Mouse (Mus musculus): ENCODE measurements around the gene Polr2f. TPM values are rescaled to one million over a fixed set of nuclear protein-coding genes. Genes with fewer than 3 reads are reported as not detected.

The Polr2f gene
- polyA plus RNA-seq, 1 experiment from 2014 or later = 248 TPM

DNA sequence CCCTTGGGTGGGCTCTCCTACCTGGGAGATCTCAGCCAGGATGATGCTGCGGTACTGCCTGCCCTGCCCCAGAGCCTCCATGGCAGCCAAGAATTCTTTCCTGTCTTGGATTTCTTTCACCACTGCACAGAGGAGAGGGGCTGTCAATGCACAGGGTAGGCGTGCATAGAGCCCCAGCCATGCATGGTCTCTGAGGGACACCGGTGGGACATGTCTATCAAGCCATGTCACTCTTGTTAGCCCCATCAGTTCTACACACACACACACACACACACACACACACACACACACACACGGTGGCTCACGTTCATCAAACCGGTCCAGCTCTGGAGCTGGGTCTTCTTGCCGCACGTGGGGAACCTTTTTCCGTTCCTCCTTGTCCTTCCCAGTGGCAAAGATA lies 5.5 kb upstream of the Polr2f start:
- 81% methylated on average over 9 of the region's 9 CpGs for WGBS
- Histone ChIP-seq H3K27ac (replicated peaks) (0 out of 2 replicates have a peak overlapping the region, but pooled peaks have one; percentile 13), H3K4me3 (replicated peaks) (no peak overlapping the region), H3K4me2 (no peak overlapping the region), H3K36me3 (peaks cover 39% of the 10 kb centered on the region), H3K4me1 (peaks cover 10% of the 10 kb centered on the region), H3K27me3 (replicated peaks) (no peaks in the 10 kb centered on the region), H3K9ac (replicated peaks) (no peak overlapping the region), H3K9me3 (replicated peaks) (no peaks in the 10 kb centered on the region)
- ATAC-seq (ENCODE audit: low FRiP score) = no peak; the same call in 1 of the 2 replicates

- no peak overlapping the region for H3K4me3 ChIP-seq (replicated peaks)
- no peaks in the 10 kb centered on the region for H3K9me3 ChIP-seq (replicated peaks)
- 0 out of 2 replicates have a peak overlapping the region, but pooled peaks have one; percentile 13 for H3K27ac ChIP-seq (replicated peaks)
- no peaks in the 10 kb centered on the region for H3K27me3 ChIP-seq (replicated peaks)
- H3K4me1 ChIP-seq = peaks cover 14% of the 10 kb centered on the region
- no peak for ATAC-seq (ENCODE audit: low FRiP score)
- no peak overlapping the region for H3K9ac ChIP-seq (replicated peaks)
- WGBS = 63% methylated on average over 11 of the region's 11 CpGs
- peaks cover 33% of the 10 kb centered on the region for H3K36me3 ChIP-seq
- no peak overlapping the region for H3K4me2 ChIP-seq
These were observed 4.8 kb upstream of the Polr2f start for GRCm38 (mm10) chr15:79135783-79136575.

DNA sequence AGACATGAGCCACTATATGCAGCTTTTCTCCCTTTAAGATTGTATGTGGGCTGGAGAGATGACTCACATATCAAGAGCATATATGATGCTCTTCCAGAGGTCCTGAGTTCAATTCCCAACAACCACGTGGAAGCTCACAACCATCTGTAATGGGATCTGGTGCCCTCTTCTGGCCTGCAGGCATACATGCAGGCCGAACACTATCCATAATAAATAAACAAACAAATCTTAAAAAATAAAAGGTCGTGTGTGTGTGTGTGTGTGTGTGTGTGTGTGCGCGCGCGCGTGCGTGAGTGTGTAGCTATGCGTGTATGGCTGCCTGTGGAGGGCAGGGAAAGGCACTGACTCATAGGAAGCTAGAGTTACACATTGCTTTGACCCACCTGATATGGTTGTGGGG lies 1.2 kb upstream of the Polr2f start:
- H3K4me1 ChIP-seq = peaks cover 35% of the 10 kb centered on the region
- H3K4me2 ChIP-seq = 0 out of 2 replicates have a peak overlapping the region, but pooled peaks have one; percentile 96
- no peak for ATAC-seq (ENCODE audit: low FRiP score)
- H3K27ac ChIP-seq (replicated peaks) = no peak overlapping the region
- no peak overlapping the region for H3K9ac ChIP-seq (replicated peaks)
- WGBS = 61% methylated on average over 10 of the region's 10 CpGs
- H3K36me3 ChIP-seq = peaks cover 3% of the 10 kb centered on the region; the same call in 1 of the 2 replicates
- no peaks in the 10 kb centered on the region for H3K27me3 ChIP-seq (replicated peaks)
- H3K4me3 ChIP-seq (replicated peaks) = no peak overlapping the region
- H3K9me3 ChIP-seq (replicated peaks) = no peaks in the 10 kb centered on the region

- ATAC-seq (ENCODE audit: low FRiP score) = peak; percentile 47; the same call in 1 of the 2 replicates
- Histone ChIP-seq H3K9ac (replicated peaks) (peak overlapping the region; percentile 75), H3K4me1 (peaks cover 32% of the 10 kb centered on the region), H3K36me3 (peaks cover 20% of the 10 kb centered on the region), H3K27me3 (replicated peaks) (no peaks in the 10 kb centered on the region), H3K4me3 (replicated peaks) (peak overlapping the region; percentile 77), H3K27ac (replicated peaks) (no peak overlapping the region; the same call in 1 of the 2 replicates), H3K9me3 (replicated peaks) (no peaks in the 10 kb centered on the region), H3K4me2 (peak overlapping the region; percentile 96)
- WGBS = 0% methylated on average over 7 of the region's 7 CpGs
These were observed 733 bp downstream of the Polr2f start for GRCm38 (mm10) chr15:79141566-79141917.

GRCm38 (mm10) chr15:79143316-79143715 lies 2.5 kb downstream of the Polr2f start:
- H3K4me2 ChIP-seq = no peak overlapping the region
- ATAC-seq (ENCODE audit: low FRiP score) = no peak
- H3K27me3 ChIP-seq (replicated peaks) = no peaks in the 10 kb centered on the region
- H3K4me1 ChIP-seq = peaks cover 32% of the 10 kb centered on the region
- no peak overlapping the region for H3K9ac ChIP-seq (replicated peaks)
- no peaks in the 10 kb centered on the region for H3K9me3 ChIP-seq (replicated peaks)
- H3K27ac ChIP-seq (replicated peaks) = no peak overlapping the region
- H3K36me3 ChIP-seq = peaks cover 34% of the 10 kb centered on the region
- H3K4me3 ChIP-seq (replicated peaks) = no peak overlapping the region
- WGBS = 83% methylated on average over 12 of the region's 12 CpGs

DNA sequence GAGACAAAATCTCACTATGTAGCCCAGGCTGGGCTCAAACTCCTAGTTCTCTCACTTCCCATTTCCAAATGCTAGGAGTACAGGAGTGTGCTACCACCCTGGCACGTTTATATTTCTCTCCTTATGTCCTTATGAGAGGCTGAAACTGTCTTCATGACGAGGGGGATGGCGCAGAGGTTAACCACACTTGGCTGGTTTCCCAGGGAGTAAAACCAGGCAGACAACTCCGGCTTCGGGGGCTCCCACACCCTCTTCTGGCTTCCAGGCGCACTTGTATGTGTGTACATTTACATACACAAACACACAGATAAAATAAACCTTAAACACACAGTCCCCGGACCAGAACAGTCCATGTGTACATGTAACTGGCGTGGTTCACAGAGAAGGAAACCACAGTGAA lies 3.2 kb downstream of the Polr2f start:
- Histone ChIP-seq H3K27me3 (replicated peaks) (no peaks in the 10 kb centered on the region), H3K9ac (replicated peaks) (no peak overlapping the region; the same call in 1 of the 2 replicates), H3K36me3 (peaks cover 39% of the 10 kb centered on the region), H3K9me3 (replicated peaks) (no peaks in the 10 kb centered on the region), H3K4me3 (replicated peaks) (no peak overlapping the region), H3K27ac (replicated peaks) (no peak overlapping the region), H3K4me1 (peaks cover 32% of the 10 kb centered on the region), H3K4me2 (no peak overlapping the region)
- WGBS = 85% methylated on average over 8 of the region's 8 CpGs
- ATAC-seq (ENCODE audit: low FRiP score) = no peak

DNA sequence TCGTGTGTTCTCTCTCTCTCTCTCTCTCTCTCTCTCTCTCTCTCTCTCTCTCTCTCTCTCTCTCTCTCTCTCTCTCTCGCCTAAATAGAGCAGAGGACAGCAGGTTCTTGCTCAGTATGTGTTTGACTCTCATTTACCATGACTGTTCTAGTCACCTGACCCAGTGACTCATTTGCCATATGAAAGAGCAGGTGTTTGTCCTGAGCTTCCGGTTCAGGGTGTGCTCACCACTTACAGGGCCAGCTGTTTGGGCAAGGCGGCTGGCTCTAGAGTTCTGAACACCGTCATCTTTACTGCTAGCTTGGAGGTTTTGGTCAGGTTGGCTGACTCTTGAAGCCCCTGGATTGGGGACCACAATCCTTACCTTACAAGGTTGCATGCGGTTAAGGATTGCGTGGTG lies 4.7 kb downstream of the Polr2f start:
- Histone ChIP-seq H3K27me3 (replicated peaks) (no peaks in the 10 kb centered on the region), H3K9ac (replicated peaks) (no peak overlapping the region), H3K4me1 (peaks cover 23% of the 10 kb centered on the region), H3K4me3 (replicated peaks) (no peak overlapping the region), H3K9me3 (replicated peaks) (no peaks in the 10 kb centered on the region), H3K36me3 (peaks cover 49% of the 10 kb centered on the region), H3K4me2 (no peak overlapping the region), H3K27ac (replicated peaks) (no peak overlapping the region)
- no peak for ATAC-seq (ENCODE audit: low FRiP score)
- 92% methylated on average over 7 of the region's 7 CpGs for WGBS

DNA sequence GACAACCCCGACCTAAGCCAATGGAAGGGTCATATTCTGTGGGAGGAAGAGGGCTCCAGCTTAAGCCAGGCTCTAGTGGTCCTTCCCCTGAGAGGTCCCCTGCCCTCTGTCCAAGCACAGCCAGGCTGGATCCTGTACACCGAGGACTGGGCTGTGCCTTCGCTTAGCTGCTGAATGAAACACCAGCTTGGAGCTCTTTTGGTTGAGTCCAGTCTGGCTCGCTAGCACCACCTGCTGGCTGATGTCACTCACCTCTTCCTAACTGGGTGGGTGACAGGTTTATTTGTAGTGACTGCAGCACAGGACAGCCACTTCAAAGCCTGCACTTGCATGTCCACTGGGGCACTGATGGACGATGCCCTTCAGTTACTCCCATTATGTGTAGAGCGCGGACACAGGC lies 7.7 kb downstream of the Polr2f start:
- H3K9me3 ChIP-seq (replicated peaks) = no peaks in the 10 kb centered on the region
- 50% methylated on average over 7 of the region's 7 CpGs for WGBS
- H3K4me3 ChIP-seq (replicated peaks) = no peak overlapping the region
- H3K27me3 ChIP-seq (replicated peaks) = no peaks in the 10 kb centered on the region
- H3K9ac ChIP-seq (replicated peaks) = no peak overlapping the region
- H3K4me1 ChIP-seq = peaks cover 22% of the 10 kb centered on the region
- H3K36me3 ChIP-seq = peaks cover 60% of the 10 kb centered on the region
- H3K4me2 ChIP-seq = no peak overlapping the region
- no peak overlapping the region for H3K27ac ChIP-seq (replicated peaks)
- ATAC-seq (ENCODE audit: low FRiP score) = 0 out of 2 replicates have a peak, but pooled peaks have one; percentile 18

GRCm38 (mm10) chr15:79151881-79152280 lies 11.1 kb downstream of the Polr2f start:
- H3K9ac ChIP-seq (replicated peaks) = no peak overlapping the region
- no peak overlapping the region for H3K4me2 ChIP-seq
- WGBS = 37% methylated on average over 8 of the region's 8 CpGs
- H3K4me1 ChIP-seq = peaks cover 18% of the 10 kb centered on the region; the same call in 1 of the 2 replicates
- no peak for ATAC-seq (ENCODE audit: low FRiP score)
- peak overlapping the region; percentile 77 for H3K27ac ChIP-seq (replicated peaks)
- H3K36me3 ChIP-seq = peaks cover 37% of the 10 kb centered on the region
- no peaks in the 10 kb centered on the region for H3K27me3 ChIP-seq (replicated peaks)
- H3K9me3 ChIP-seq (replicated peaks) = no peaks in the 10 kb centered on the region
- H3K4me3 ChIP-seq (replicated peaks) = no peak overlapping the region

GRCm38 (mm10) chr15:79152709-79153108 lies 11.9 kb downstream of the Polr2f start:
- Histone ChIP-seq H3K27me3 (replicated peaks) (no peaks in the 10 kb centered on the region), H3K4me1 (peaks cover 18% of the 10 kb centered on the region; the same call in 1 of the 2 replicates), H3K36me3 (peaks cover 28% of the 10 kb centered on the region), H3K9ac (replicated peaks) (no peak overlapping the region), H3K4me2 (no peak overlapping the region), H3K27ac (replicated peaks) (peak overlapping the region; percentile 77), H3K4me3 (replicated peaks) (no peak overlapping the region), H3K9me3 (replicated peaks) (no peaks in the 10 kb centered on the region)
- WGBS = 28% methylated on average over 6 of the region's 6 CpGs
- no peak for ATAC-seq (ENCODE audit: low FRiP score)

DNA sequence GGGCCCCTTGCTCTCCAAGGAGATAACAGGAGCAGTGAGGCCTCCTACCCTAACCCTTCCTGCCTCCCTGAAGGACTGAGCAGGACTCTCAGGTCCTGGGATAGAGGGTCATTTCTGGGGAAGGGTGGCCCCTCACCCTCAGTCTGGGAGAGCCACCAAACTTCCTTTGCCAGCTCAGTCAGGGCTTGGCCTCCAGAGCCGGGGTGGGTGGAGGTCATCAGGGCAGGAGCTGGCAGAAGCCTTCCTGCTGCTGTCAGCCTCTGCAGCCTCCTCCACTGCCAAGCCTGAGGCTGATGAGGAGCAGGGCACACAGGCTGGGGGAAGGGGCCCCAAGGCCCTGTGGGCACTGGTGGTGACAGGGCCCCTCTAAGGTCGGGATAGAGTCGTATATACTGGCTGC lies 14.8 kb downstream of the Polr2f start:
- whole genome bisulfite sequencing = 17% methylated on average over 3 of the region's 3 CpGs
- Histone ChIP-seq H3K27me3 (replicated peaks) (0 out of 2 replicates have a peak, but pooled peaks cover 5% of the 10 kb centered on the region), H3K4me1 (peaks cover 18% of the 10 kb centered on the region; the same call in 1 of the 2 replicates), H3K4me3 (replicated peaks) (no peak overlapping the region), H3K4me2 (no peak overlapping the region), H3K36me3 (peaks cover 11% of the 10 kb centered on the region), H3K9me3 (replicated peaks) (no peaks in the 10 kb centered on the region), H3K27ac (replicated peaks) (no peak overlapping the region), H3K9ac (replicated peaks) (no peak overlapping the region)
- no peak for ATAC-seq (ENCODE audit: low FRiP score)

DNA sequence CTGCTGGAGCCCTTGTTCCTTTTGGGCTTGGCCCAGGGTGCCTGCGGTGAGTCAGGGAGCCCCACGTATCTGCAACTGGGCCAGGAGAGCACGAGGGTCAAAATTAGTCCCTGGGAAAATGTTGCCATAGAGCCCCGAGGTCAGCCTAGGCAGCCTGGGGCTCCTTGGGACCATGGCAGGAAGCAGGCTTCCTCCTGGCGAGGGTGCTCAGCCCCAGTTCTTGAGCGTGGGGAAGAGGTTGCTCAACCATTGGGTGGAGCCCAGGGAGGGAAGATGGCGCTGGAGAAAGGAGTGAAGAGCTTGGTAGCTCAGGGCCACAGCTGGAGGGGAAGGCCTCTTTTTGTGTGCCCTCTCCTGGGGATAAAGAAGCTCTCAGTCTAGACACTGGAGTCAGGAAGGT lies 21.5 kb downstream of the Polr2f start:
- H3K9me3 ChIP-seq (replicated peaks) = no peaks in the 10 kb centered on the region
- H3K36me3 ChIP-seq = no peaks in the 10 kb centered on the region
- WGBS = 76% methylated on average over 7 of the region's 7 CpGs
- no peak overlapping the region for H3K27ac ChIP-seq (replicated peaks)
- peaks cover 15% of the 10 kb centered on the region; the same call in 1 of the 2 replicates for H3K4me1 ChIP-seq
- H3K9ac ChIP-seq (replicated peaks) = no peak overlapping the region
- H3K4me3 ChIP-seq (replicated peaks) = peak overlapping the region; percentile 26
- no peak for ATAC-seq (ENCODE audit: low FRiP score)
- peak overlapping the region; percentile 15; the same call in 1 of the 2 replicates for H3K4me2 ChIP-seq
- peaks cover 42% of the 10 kb centered on the region for H3K27me3 ChIP-seq (replicated peaks)

Measured in neural tube, embryonic 15.5 days (tissue).